Mouse (Mus musculus) ES-Bruce4 (cell line): Measurements from ENCODE around the gene Scamp2. TPM values are rescaled to one million over a fixed set of nuclear protein-coding genes. Genes with fewer than 3 reads are reported as not detected.

Source experiments
- H3K27ac ChIP-seq: 2 replicates; pipeline ENCODE4 v1.5.1; 2012; ENCODE audit warnings: low read length, inconsistent platforms; ENCODE audit not compliant: insufficient read depth
- H3K27me3 ChIP-seq: 2 replicates; pipeline ENCODE4 v1.6.1; 2012; ENCODE audit warnings: mild to moderate bottlenecking, low read length, inconsistent platforms; ENCODE audit not compliant: control insufficient read depth, poor library complexity, insufficient read depth, severe bottlenecking
- H3K36me3 ChIP-seq: 2 replicates; pipeline ENCODE4 v1.6.1; 2012; ENCODE audit warnings: inconsistent platforms, mild to moderate bottlenecking, low read length, moderate library complexity; ENCODE audit not compliant: control insufficient read depth, poor library complexity, insufficient read depth, severe bottlenecking
- H3K4me1 ChIP-seq: one replicate; pipeline ENCODE4 v1.8.1; 2011; ENCODE audit warnings: low read length; ENCODE audit not compliant: control insufficient read depth, insufficient read depth
- H3K4me3 ChIP-seq: 2 replicates; pipeline ENCODE4 v1.5.1; 2011; ENCODE audit warnings: low read depth, mild to moderate bottlenecking, low read length
- H3K9ac ChIP-seq: 2 replicates; pipeline ENCODE4 v1.6.1; 2012; ENCODE audit warnings: low read depth, mild to moderate bottlenecking, inconsistent platforms; ENCODE audit not compliant: poor library complexity, severe bottlenecking
- H3K9me3 ChIP-seq: replicated peaks from 2 replicates; pipeline ENCODE4 v1.6.1; 2012; ENCODE audit warnings: mild to moderate bottlenecking, low read length, inconsistent platforms; ENCODE audit not compliant: control insufficient read depth, poor library complexity, insufficient read depth, severe bottlenecking
- CTCF ChIP-seq: IDR thresholded peaks from one replicate; pipeline ENCODE4 v1.8.1; 2011; ENCODE audit warnings: low read depth, low read length
- EP300 ChIP-seq: IDR thresholded peaks from 2 replicates; pipeline ENCODE4 v1.6.1; 2011; ENCODE audit warnings: low read depth, low read length; ENCODE audit not compliant: insufficient read depth
- POLR2A ChIP-seq: IDR thresholded peaks from one replicate; pipeline ENCODE4 v1.8.1; 2011; ENCODE audit warnings: low read length; ENCODE audit not compliant: insufficient read depth
- polyA plus RNA-seq: library from polyadenylated mRNA; stranded (reverse); fragments of >200 nt; gene quantifications from 2 replicates; pipeline ENCODE4 v1.2.4, GENCODE M21; 2011; ENCODE audit warnings: low read depth; ENCODE audit not compliant: missing spikeins, insufficient read depth, insufficient read length

Scamp2 gene
- polyA plus RNA-seq, 1 experiment, result 26.6 TPM

- no peak for TF ChIP-seq EP300
- no peak for TF ChIP-seq POLR2A
- no peak for TF ChIP-seq CTCF
- Histone ChIP-seq H3K36me3 (peaks cover 6% of the 10 kb centered on the region), H3K27ac (peak overlapping the region; percentile 33; the same call in 1 of the 2 replicates), H3K9ac (peak overlapping the region; percentile 86), H3K27me3 (no peaks in the 10 kb centered on the region), H3K4me1 (peaks cover 4% of the 10 kb centered on the region), H3K4me3 (peak overlapping the region; percentile 45), H3K9me3 (no peaks in the 10 kb centered on the region)
Observed at GRCm38 (mm10) chr9:57522861-57523246, 37.9 kb upstream of the Scamp2 start.

- Histone ChIP-seq H3K36me3 (peaks cover 14% of the 10 kb centered on the region), H3K27ac (no peak overlapping the region), H3K9me3 (no peaks in the 10 kb centered on the region), H3K4me1 (peaks cover 4% of the 10 kb centered on the region), H3K27me3 (no peaks in the 10 kb centered on the region), H3K9ac (no peak overlapping the region), H3K4me3 (no peak overlapping the region)
- TF ChIP-seq POLR2A (no peak), CTCF (no peak), EP300 (no peak)
Observed at GRCm38 (mm10) chr9:57523754-57524153, 37.0 kb upstream of the Scamp2 start.

DNA sequence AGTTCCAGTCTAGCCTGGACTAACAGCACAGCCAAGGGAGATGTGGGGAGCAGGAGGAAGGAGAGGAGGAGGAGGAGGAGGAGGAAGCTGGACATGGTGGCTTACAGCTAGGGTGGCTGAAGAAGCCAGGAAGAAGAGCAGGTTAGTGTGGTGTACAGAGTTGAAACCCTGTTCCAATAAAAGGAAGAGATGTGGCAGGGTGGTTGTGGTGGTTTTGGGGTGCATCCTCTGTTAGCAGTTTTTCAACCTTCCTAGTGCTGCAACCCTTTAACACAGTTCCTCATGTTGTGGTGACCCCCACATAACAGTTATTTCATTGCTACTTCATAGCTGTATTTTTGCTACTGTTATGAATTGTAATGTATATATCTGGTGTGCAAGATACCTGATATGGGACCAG lies 36.3 kb upstream of the Scamp2 start:
- TF ChIP-seq CTCF (no peak), EP300 (no peak), POLR2A (no peak)
- Histone ChIP-seq H3K27ac (no peak overlapping the region), H3K4me3 (no peak overlapping the region), H3K9ac (no peak overlapping the region), H3K36me3 (peaks cover 21% of the 10 kb centered on the region), H3K4me1 (peaks cover 4% of the 10 kb centered on the region), H3K27me3 (no peaks in the 10 kb centered on the region), H3K9me3 (no peaks in the 10 kb centered on the region)

DNA sequence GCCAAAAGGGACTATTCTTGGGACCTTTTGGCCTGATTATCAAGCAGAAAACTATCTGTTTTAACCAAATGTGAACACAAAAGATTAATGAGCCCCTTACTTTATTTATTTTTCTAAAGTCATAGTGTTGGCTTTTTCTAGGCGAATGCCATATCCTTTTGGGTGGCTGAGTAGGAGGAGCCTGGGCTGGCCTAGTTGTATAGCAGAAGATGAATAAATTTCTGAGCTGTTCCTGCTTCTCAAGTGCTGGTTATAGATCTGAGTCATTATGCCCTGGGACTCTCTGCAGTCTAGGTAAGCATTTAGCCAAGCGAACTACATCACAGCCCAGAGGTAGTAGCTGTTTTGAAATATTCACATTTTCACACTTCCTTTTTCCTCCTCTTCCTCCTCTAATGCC lies 35.2 kb upstream of the Scamp2 start:
- H3K36me3 ChIP-seq, result peaks cover 31% of the 10 kb centered on the region
- no peaks in the 10 kb centered on the region for H3K9me3 ChIP-seq
- H3K4me3 ChIP-seq, result no peak overlapping the region
- H3K27ac ChIP-seq, result no peak overlapping the region
- H3K9ac ChIP-seq, result no peak overlapping the region
- H3K4me1 ChIP-seq, result peaks cover 4% of the 10 kb centered on the region
- no peaks in the 10 kb centered on the region for H3K27me3 ChIP-seq
- TF ChIP-seq EP300, result no peak
- no peak for TF ChIP-seq CTCF
- TF ChIP-seq POLR2A, result no peak

- Histone ChIP-seq H3K4me1 (peaks cover 4% of the 10 kb centered on the region), H3K9ac (no peak overlapping the region), H3K4me3 (no peak overlapping the region), H3K9me3 (no peaks in the 10 kb centered on the region), H3K36me3 (peaks cover 39% of the 10 kb centered on the region), H3K27me3 (no peaks in the 10 kb centered on the region), H3K27ac (no peak overlapping the region)
- TF ChIP-seq CTCF, result no peak
- TF ChIP-seq EP300, result no peak
- TF ChIP-seq POLR2A, result no peak
Observed at GRCm38 (mm10) chr9:57526435-57526834, 34.3 kb upstream of the Scamp2 start.

DNA sequence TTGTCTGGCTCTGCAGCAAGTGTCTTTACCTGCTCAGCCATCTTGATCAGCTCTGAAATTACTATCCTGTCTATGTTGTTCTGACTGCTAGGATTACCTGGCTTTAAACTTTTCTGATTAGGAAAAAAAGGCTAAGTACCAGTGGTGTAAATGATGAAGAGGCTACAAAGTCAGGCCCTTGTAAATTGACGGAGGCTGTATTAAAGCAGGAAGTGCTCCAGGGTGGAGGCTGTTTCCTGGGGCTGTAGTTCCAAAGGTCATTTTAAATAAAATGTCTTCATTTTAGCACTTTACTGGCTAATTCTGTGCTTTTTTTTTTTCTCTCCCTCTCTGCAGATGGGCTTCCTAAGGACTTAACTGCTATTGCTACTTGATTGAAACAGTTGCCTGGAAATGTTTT lies 28.8 kb upstream of the Scamp2 start:
- peaks cover 60% of the 10 kb centered on the region for H3K36me3 ChIP-seq
- no peak for TF ChIP-seq POLR2A

GRCm38 (mm10) chr9:57536362-57536761 lies 24.4 kb upstream of the Scamp2 start:
- peaks cover 26% of the 10 kb centered on the region for H3K36me3 ChIP-seq
- H3K9ac ChIP-seq, result 0 out of 2 replicates have a peak overlapping the region, but pooled peaks have one; percentile 90
- H3K27ac ChIP-seq, result peak overlapping the region; percentile 23
- H3K4me3 ChIP-seq, result no peak overlapping the region
- H3K9me3 ChIP-seq, result no peaks in the 10 kb centered on the region
- no peaks in the 10 kb centered on the region for H3K4me1 ChIP-seq
- TF ChIP-seq CTCF, result no peak
- no peak for TF ChIP-seq EP300
- no peak for TF ChIP-seq POLR2A
- no peaks in the 10 kb centered on the region for H3K27me3 ChIP-seq

More for the DNA sequence above, 28.8 kb upstream of the Scamp2 start:
- no peak overlapping the region for H3K27ac ChIP-seq
- H3K4me1 ChIP-seq, result peaks cover 1% of the 10 kb centered on the region
- H3K4me3 ChIP-seq, result no peak overlapping the region
- no peaks in the 10 kb centered on the region for H3K9me3 ChIP-seq
- no peaks in the 10 kb centered on the region for H3K27me3 ChIP-seq
- H3K9ac ChIP-seq, result no peak overlapping the region
